ENCODE assay signal across 27 mouse cellular contexts in the genomic region with DNA sequence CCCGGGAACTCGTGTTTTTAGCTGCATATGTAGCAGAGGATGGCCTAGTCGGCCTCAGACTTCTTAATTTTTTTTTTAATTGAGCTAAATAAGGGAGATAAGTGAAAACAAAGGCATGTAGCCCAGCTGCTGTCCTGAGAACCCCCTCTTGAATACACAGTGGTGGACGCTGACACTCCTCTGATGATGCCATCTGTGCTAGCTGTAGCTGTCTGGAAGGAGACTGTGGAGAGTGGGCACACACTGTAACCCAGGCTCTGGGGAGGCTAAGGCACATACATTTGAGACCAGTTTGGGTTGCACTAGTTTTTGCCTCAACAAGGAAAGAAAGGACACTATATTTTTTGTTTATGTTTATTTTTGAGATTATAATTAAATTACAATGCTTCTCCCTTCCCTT.
"Had no signal": no experiment of that assay in that cellular context is flagged by ENCODE, and none has a peak within 500 bp of the region (broad histone marks: within the 10 kb centered on the region; RNA-seq: fewer than 3 reads in every experiment).

No protein-coding gene starts in this region.

- DNase-seq: gastrocnemius, adult 2 months; gastrocnemius, postnatal 10 days; gastrocnemius, postnatal 25 days; heart, adult 18-20 months; heart, postnatal 10 days; heart, postnatal 4 days; kidney, adult 18-20 months; kidney, adult 8-10 months; kidney, postnatal 10 days; kidney, postnatal 25 days; kidney, postnatal 4 days; liver; liver, embryonic 13.5 days had no signal

- ATAC-seq: hindbrain, embryonic 16.5 days; inflammation-experienced regulatory T-cells, adult 6 months; intestine, embryonic 15.5 days; intestine, postnatal 0 days had no signal

- H3K27me3 ChIP-seq: heart, embryonic 12.5 days; hindbrain, embryonic 12.5 days; intestine, embryonic 15.5 days; limb, embryonic 12.5 days; liver, embryonic 13.5 days had no signal

- H3K4me1 ChIP-seq: heart, embryonic 10.5 days; hindbrain, embryonic 10.5 days; hindbrain, embryonic 12.5 days; intestine, embryonic 15.5 days; limb, embryonic 10.5 days; limb, embryonic 12.5 days; liver, embryonic 13.5 days had no signal

- H3K9ac ChIP-seq: heart, embryonic 12.5 days; hindbrain, embryonic 12.5 days; hindbrain, embryonic 14.5 days; intestine, embryonic 15.5 days; limb, embryonic 12.5 days; liver, embryonic 13.5 days had no signal

- H3K4me2 ChIP-seq: heart, embryonic 12.5 days; hindbrain, embryonic 12.5 days; hindbrain, embryonic 14.5 days; intestine, embryonic 15.5 days; limb, embryonic 12.5 days; liver, embryonic 11.5 days; liver, embryonic 13.5 days had no signal

- H3K4me3 ChIP-seq: gastrocnemius, adult 2 months; heart, embryonic 10.5 days; heart, embryonic 12.5 days; hindbrain, embryonic 10.5 days; hindbrain, embryonic 12.5 days; intestine, embryonic 15.5 days; layer of hippocampus, adult 2 months; left cerebral cortex, adult 2 months; limb, embryonic 10.5 days; limb, embryonic 12.5 days; liver, embryonic 13.5 days had no signal

- H3K27ac ChIP-seq: gastrocnemius, adult 2 months; heart, embryonic 10.5 days; hindbrain, embryonic 10.5 days; hindbrain, embryonic 12.5 days; hindbrain, embryonic 14.5 days; intestine, embryonic 15.5 days; layer of hippocampus, adult 2 months; left cerebral cortex, adult 2 months; limb, embryonic 10.5 days; limb, embryonic 12.5 days; liver, embryonic 13.5 days had no signal

- H3K9me3 ChIP-seq: heart, embryonic 10.5 days; heart, embryonic 12.5 days; hindbrain, embryonic 10.5 days; hindbrain, embryonic 12.5 days; intestine, embryonic 15.5 days; limb, embryonic 10.5 days; limb, embryonic 12.5 days; liver, embryonic 13.5 days had no signal

- H3K36me3 ChIP-seq: heart, embryonic 10.5 days; hindbrain, embryonic 12.5 days; intestine, embryonic 15.5 days; limb, embryonic 10.5 days; limb, embryonic 12.5 days; liver, embryonic 13.5 days had no signal
